Mouse (Mus musculus): ENCODE results near the gene Zfp784.

DNA sequence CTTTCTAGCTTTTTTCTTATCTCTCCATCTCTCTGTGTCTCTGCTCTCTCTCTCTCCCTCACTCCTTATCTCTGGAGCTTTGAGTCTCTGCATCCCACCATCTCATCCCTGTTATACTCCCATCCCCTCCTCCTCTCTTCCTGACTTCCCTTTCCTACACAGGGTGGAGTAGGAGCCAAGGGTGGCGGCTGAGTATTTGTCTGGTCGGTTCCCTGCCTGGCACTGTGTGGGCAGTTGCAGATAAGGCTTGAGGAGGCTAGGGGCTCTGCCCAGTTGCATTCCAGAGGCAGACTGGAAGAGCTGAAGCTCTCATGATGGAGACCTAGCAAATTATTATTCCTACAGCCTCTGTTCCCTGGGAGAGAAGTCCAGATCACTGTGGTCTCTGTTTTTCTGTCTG is 50.0 kb downstream of the Zfp784 start:
- TF ChIP-seq CTCF (IDR thresholded peaks at IDR 0.05; ENCODE audit: low read depth, low read length) = no peak
- no peak for TF ChIP-seq POLR2AphosphoS5 (IDR thresholded peaks at IDR 0.05; ENCODE audit: insufficient replicate concordance, low read depth, low read length)
- no peak for TF ChIP-seq TAL1 (conservative IDR thresholded peaks at IDR 0.05; ENCODE audit: low read depth, low read length)
- no peak for TF ChIP-seq GATA1 (IDR thresholded peaks at IDR 0.05; ENCODE audit: borderline replicate concordance, low read length)
- no peak for TF ChIP-seq GATA2 (IDR thresholded peaks at IDR 0.05; ENCODE audit: borderline replicate concordance, low read depth, low read length)

All from G1E (cell line).